Mouse (Mus musculus) lung, adult 18-20 months (tissue): Measurements from ENCODE around the gene 4921517D22Rik.

Experiments
- DNase-seq, 2 experiments: peaks; one replicate each; pipeline ENCODE4 v3.0.0; 2022; ENCODE audit warnings: mixed read lengths in 2 of 2

Gene 4921517D22Rik

DNA sequence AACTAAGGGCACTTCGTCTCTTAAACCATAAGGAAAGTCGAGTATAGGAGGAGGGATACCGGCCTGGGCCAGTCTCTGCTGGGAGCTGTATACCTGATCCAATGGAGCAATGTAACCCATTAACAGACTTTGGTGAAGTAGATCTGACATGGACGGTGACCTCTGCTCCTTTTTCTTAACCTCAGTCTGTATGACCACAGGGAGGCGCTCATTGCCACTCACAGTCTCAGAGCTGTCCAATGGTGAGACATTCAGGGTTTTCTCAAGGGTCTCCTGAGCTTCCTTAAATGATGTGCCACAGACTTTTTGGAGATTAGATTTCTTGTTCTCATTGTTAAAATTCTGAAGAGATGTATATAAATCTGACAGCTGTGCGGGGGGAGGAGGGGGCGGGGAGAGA, 3.3 kb downstream of the 4921517D22Rik start:
- no peak for DNase-seq

DNA sequence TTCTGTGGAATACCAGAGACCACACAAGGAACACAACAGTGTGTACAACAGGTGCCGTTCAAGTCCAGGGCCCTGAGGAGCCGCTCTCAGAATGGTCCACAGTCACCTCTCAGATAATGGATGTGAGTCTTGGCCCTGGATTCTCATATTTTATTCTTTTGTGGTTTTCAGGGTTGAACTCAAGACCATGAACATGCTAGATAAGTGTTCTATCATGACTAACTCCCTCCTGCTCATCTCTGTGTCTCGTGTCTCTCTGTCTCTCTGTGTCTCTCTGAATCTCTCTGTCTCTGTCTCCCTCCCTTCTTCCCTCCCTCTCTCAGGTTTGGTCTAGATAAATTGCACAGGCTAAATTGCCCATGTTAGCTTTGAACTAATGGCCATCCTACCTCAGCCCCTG, 4.1 kb downstream of the 4921517D22Rik start:
- no peak for DNase-seq

DNA sequence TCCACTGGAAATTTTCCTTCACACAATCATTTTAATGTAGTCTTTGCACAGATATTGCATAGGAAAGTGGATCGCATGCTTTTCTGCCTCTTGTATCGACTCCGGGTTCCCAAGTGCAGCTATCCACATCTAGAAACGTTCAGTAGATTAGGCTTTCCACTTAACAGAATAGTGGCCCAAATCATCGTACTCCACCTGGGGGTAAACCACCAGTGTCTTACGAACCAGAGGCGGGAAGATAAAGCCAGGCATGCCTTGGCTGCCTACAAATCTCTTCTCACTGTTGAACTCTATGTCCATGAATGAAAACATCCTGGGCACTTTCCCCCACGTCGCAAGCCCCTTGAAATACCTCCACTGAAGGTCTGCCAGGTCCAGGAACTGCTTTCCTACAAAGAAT, 4.6 kb downstream of the 4921517D22Rik start:
- no peak for DNase-seq

DNA sequence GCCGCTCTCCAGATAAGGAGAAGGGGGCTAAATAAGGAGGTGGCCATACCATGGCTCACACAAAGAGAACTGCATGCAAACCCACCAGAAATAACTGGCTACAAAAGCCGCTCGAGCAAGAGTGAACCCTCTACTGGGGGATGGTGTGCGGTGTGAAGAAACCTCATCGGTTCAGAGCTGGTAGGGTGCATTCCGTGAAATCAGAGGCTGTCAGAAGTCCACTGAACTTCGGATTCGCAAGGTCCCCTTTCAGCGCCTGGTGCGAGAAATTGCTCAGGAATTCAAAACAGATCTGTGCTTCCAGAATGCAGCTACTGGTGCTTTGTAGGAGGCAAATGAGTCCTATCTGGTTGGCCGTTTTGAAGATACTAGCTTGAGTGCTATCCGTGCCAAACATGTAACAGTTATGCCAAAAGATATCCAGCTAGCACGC, 5.6 kb downstream of the 4921517D22Rik start:
- peak in 1 of 2 experiments; percentile 27 for DNase-seq

DNA sequence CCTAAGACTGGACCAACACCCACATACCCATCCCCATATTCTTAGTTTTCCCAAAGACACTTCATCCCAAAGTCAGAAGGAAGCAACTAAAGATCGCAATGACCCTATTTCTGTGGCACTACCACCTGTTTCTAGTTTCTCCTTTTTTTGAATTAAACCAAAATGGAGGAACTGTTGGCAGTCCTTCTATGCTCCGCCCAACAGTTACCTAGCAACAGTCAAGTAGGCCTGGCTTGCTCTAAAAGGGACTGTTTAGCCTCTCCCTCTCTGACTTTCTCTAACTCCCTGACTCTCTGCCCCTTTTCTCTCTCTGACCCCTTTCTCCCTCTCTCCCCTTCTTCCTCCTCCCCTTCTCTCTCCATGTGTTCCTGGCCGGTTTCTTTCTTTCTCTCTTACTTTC, 8.7 kb downstream of the 4921517D22Rik start:
- DNase-seq: no peak

DNA sequence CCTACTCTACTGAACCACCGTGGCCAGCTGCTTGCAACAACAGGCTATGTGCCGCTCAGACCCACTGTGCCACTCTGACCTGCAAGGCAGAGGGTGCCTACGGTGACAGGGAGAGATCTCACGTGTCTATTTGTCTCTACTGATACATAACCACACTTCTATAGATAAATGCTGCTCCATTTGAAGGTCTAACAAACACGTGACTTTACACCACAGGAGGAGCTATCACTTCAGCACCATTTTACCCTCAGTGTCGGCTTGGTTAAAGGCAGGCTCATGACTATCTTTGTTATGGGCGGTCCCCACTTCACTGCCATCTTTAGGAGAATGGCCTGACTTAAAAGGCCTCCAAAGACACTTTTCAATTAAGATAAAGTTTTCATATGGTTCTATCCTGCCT, 11.3 kb downstream of the 4921517D22Rik start:
- no peak for DNase-seq

- no peak for DNase-seq
Measured at GRCm38 (mm10) chr13:59679908-59680307, 14.0 kb downstream of the 4921517D22Rik start.

DNA sequence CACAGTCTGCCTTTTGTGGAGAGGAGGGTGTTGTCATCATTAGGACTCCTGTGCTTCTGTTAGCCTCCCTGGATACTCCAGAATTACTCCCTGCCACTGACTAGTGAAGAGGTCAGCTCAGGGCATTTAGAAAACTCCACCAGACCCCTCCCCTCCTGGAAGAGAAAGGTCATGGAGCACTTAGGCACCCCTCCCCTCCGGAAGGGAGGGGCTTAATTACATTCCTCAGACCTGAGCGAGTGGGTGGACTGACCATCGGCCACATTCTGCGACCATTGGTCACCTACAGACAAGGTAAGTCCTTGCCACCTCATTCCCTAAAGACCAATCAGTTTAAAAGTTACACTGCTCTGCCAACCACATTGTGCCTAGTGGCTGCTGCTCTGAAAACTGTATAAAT, 14.6 kb downstream of the 4921517D22Rik start:
- DNase-seq: no peak

DNA sequence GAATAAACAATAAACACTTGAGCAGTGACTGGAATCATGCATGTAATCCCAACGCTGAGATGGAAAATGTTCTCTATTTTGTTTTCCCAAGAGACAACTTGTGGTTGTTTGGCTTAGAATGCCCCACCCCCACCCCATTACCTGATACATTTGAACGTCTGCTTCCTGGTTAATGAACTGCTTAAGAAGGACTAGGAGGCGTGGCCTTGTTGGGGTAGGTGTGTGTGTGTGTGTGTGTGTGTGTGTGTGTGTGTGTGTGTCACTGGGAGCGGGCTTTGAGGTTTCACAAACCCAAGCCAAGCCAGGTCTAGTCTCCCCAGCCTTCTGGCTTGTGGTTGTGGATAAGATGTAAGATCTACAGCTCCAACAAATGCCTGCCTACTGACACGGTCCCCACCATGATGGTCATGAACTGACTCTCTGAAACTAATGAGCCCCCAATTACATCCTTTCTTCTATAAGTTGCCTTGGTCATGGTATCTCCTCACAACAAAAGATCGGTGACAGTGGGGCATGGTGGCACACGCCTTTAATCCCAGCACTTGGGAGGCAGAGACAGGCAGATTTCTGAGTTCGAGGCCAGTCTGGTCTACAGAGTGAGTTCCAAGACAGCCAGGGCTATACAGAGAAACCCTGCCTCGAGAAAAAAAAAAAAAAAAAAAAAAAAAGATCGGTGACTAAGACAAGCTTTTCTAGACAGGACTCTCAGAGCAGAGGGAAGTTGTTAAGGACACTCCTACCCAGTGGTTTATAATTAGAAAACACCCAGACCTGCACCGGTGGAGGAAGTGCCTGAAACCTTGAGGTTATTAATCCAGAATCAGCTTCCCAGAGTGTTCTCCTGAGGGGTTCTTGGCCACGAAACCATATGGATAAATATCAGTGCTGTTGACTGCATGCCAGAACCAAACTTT, 17.3 kb downstream of the 4921517D22Rik start:
- DNase-seq: no peak

DNA sequence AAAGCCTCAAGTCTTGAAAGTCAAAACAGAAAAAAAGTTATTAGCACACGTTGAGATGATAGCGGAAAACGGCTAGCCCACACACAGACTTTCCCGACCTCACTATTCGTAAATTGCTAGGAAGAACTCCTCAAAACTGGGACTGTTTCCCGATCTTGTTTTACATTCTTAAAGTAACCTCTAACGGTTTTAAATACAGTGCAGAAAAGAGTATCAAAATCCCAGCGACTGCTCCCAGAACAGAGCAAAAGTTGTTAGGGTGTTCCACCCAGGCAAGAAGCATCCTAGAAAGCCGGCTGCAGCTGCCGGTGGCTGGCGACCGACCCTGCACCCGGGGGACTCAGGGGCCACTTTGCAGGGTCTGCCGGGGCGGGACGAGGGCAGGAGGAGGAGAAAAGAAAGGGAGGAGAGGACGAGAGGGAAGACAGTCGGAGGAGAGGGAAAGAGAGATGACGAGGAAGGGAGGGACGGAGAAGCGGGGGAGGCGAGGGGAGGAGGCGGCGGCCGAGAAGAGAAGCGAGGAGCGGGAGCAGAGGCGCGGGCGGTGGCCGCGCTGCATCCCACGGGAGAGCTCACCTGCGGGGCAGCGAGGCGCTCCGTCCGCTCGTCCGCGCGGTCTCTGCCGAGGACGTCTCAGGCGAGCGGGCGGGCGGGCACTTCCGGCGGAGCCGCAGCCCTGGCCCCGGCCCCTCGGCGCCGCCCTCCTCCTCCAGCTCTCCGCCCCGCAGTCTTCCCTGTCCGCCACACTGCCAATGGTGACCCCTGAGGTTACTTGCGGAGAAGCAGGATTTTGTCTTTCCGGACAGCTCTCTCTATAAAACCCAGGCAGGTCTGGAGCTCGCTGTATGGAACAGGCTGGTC, 18.5 kb downstream of the 4921517D22Rik start, which contains the start of gene Golm1:
TSS of gene Golm1 (minus strand) at position 661 of the 861 bp plus-strand sequence.
- peak; percentile 73 to 79 for DNase-seq

GRCm38 (mm10) chr13:59674761-59675150, 19.2 kb downstream of the 4921517D22Rik start:
- no peak for DNase-seq

DNA sequence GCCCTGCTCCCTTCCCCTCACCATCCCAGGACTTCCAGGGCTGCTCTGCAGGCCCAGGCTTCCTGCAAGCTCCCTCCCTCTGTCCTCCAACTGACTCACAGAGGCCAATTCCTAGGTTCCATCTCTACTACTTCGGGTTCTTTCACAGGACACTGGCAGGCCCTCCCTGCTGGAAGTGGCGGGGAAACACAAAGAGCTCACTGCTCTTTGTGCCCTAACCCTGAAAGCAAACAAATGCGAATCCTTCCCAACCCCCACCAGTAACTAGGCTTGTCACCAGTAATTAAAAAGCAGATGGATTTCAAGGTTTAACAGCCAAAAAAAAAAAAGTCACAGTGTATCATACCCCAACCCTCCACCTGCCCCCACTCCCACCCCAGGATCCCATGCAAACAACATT, 19.7 kb downstream of the 4921517D22Rik start:
- no peak for DNase-seq

DNA sequence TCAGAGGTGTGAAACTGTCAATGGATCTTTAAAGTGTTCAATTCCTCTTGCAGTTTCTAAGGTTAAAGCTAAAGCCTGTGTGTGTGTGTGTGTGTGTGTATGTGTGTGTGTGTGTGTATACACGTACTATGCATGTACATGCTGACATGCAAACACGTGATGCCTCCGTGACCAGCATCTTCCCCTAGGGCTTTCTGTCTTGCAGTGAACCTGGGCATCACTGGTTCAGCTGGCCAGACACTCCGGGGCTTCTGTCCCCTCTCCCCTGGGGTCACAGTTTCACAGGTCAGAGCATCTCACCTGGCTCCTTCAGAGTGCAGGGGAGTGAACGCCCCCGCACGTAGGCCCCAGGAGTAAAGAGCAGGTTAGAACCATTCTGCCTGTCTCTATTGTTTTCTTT, 20.3 kb downstream of the 4921517D22Rik start:
- no peak for DNase-seq

GRCm38 (mm10) chr13:59672248-59672647, 21.7 kb downstream of the 4921517D22Rik start:
- no peak for DNase-seq

DNA sequence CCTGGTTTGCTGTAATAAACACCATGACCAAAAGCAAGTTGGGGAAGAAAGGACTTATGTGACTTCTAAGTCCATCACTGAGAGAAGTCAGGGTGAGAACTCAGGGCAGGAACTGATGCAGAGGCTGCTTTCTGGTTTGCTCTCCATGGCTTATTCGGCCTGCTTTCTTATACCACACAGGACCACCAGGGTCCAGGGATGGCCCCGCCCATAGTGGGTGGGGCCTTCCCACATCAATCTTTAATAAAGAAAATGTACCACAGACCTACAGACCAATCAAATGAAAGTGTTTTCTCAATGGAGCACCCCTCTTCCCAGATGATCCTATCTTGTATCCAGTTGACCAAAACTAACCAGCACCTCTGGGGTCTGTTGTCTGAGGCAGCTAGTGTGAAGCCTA, 22.4 kb downstream of the 4921517D22Rik start:
- no peak for DNase-seq

DNA sequence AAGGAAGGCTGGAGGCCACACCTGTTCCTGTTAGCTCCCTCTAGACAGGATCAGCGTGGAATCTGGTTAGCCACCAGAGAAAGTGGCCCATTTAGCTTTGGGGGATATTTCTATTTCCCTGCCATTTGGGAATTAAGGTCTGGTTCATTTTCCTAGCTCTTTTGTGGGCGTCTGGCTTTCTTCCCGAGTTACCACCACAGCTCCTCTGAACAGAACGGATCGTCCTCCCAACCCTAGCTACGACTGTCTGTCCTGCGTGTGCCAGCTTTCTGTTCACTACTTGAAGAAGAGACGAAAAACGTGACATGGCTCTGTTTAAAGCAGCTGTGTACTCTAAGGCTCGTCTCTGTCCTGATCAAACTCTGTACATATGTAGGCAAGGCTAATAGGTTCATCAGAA, 24.0 kb downstream of the 4921517D22Rik start:
- DNase-seq: no peak

GRCm38 (mm10) chr13:59668501-59669093, 25.3 kb downstream of the 4921517D22Rik start:
- DNase-seq: peak; percentile 79 to 85

GRCm38 (mm10) chr13:59667763-59668162, 26.1 kb downstream of the 4921517D22Rik start:
- no peak for DNase-seq

DNA sequence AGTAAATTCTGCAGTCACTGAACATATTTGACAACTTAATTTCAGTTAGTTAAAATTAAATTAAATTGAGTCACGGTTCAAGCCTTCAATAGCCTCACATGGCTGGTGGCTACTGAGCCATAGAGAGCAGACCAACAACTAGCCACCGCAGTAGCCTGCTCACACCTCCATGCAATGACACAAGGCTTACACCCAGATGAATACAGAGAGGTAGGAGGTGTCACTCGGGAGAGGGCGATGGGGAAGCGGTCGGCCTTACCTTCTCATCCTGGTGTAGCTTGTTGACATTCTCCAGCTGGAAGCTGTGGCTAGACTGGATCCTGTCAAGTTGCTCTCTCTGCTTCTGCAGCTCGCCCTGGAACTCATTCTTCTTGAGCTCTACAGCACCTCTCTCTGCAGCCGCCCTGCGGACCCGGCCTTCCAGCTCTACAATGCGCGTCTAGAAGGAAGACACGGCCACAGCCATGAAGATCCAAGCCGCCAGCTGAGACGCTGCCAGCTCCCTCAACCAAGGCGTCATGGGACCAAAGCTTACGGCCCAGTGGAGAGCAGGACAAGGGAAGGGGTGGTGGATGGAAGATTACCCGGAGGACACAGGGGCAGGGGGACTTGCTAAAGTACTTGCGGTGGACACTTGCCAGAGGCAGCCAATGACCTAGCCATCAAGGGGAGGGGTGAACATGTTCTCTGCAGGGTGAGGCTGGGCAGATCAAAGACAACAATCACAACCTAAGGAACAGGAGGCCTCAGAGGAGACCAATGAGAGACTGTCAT, 29.8 kb downstream of the 4921517D22Rik start:
- DNase-seq: no peak

GRCm38 (mm10) chr13:59661966-59662365, 31.9 kb downstream of the 4921517D22Rik start:
- DNase-seq: no peak

GRCm38 (mm10) chr13:59661387-59661786, 32.5 kb downstream of the 4921517D22Rik start:
- no peak for DNase-seq

DNA sequence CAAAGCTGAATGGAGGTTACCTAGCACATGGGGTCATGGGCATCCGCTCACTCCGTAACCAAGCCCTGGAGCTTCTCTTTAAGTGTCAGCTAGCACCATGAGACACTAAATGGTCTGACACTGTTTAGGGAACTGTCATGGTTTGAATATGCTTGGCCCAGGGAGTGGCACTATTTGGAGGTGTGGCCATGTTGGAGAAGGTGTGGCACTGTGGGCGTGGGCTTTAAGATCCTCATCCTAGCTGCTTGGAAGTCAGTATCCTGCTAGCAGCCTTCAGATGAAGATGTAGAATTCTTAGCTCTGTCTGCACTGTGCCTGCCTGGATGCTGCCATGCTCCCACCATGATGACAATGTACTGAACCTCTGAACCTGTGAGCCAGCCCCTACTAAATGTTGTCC, 33.5 kb downstream of the 4921517D22Rik start:
- no peak for DNase-seq
